ENCODE assay signal across 8 mouse cellular contexts in genomic region chr6:31596346-31597135, GRCm38 (mm10). TPM values are rescaled to one million over a fixed set of nuclear protein-coding genes. Genes with fewer than 3 reads are reported as not detected.
DNase-seq lines count a peak whose midpoint lies in the region; ATAC-seq and TF ChIP-seq lines count a peak whose summit lies in the region.

No protein-coding gene starts in this region.

- WGBS in kidney, adult 2 months, result 42% methylated on average over 20 of the region's 20 CpGs
- 7% methylated on average over 20 of the region's 20 CpGs for WGBS in hindbrain, embryonic 14.5 days
- WGBS in midbrain, embryonic 14.5 days, result 3% methylated on average over 20 of the region's 20 CpGs

- H3K9ac ChIP-seq in hindbrain, embryonic 14.5 days, result peak overlapping the region; percentile 51
- H3K9ac ChIP-seq in midbrain, embryonic 14.5 days (replicated peaks; ENCODE audit: low read length), result peak overlapping the region; percentile 13; the same call in 1 of the 2 replicates

- peak; percentile 57 for DNase-seq in kidney, adult 2 months
- DNase-seq in kidney, adult 9 months, result no peak
- peak; percentile 78 for DNase-seq in hindbrain, embryonic 14.5 days (ENCODE audit: low spot score)
- peak; percentile 69 to 89 for DNase-seq in left cerebral cortex, postnatal 10 days (ENCODE audit: extremely low spot score in 1 of 2, low spot score in 2 of 2)
- DNase-seq in midbrain, embryonic 14.5 days, result peak; percentile 88
- DNase-seq in cerebellum, adult 8-10 months, result no peak

- TF ChIP-seq POLR2A in kidney, adult 2 months (IDR thresholded peaks at IDR 0.05; ENCODE audit: low read depth, low read length), result no peak

- no peaks in the 10 kb centered on the region for H3K9me3 ChIP-seq in hindbrain, embryonic 14.5 days (ENCODE audit: control insufficient read depth, low read length)
- no peaks in the 10 kb centered on the region for H3K9me3 ChIP-seq in midbrain, embryonic 14.5 days (ENCODE audit: control insufficient read depth, low read length)

- peak; percentile 72 for ATAC-seq in frontal cortex, adult (ENCODE audit: low TSS enrichment)
- peak; percentile 88 for ATAC-seq in hindbrain, embryonic 14.5 days (ENCODE audit: low FRiP score)
- ATAC-seq in midbrain, embryonic 14.5 days (ENCODE audit: low FRiP score, low TSS enrichment), result peak; percentile 84
- no peak for ATAC-seq in inflammation-experienced regulatory T-cells, adult 6 months

- peak overlapping the region; percentile 34 for H3K4me2 ChIP-seq in hindbrain, embryonic 14.5 days (replicated peaks)
- peak overlapping the region; percentile 20 for H3K4me2 ChIP-seq in midbrain, embryonic 14.5 days (ENCODE audit: low read length)

- intact Hi-C loops in left cerebral cortex, postnatal 10 days (cut with DNase I), result no loop called here

- peaks cover 5% of the 10 kb centered on the region for H3K4me1 ChIP-seq in kidney, adult 2 months (ENCODE audit: control insufficient read depth, insufficient read depth, low read length)
- peaks cover 19% of the 10 kb centered on the region for H3K4me1 ChIP-seq in hindbrain, embryonic 14.5 days (replicated peaks; ENCODE audit: control insufficient read depth, insufficient read depth, low read length)
- peaks cover 22% of the 10 kb centered on the region for H3K4me1 ChIP-seq in midbrain, embryonic 14.5 days (ENCODE audit: control insufficient read depth, insufficient read depth, low read length)

- H3K27me3 ChIP-seq in kidney, adult 2 months (replicated peaks; ENCODE audit: control insufficient read depth, insufficient read depth, low read length), result no peaks in the 10 kb centered on the region
- no peaks in the 10 kb centered on the region for H3K27me3 ChIP-seq in hindbrain, embryonic 14.5 days (ENCODE audit: control insufficient read depth, insufficient read depth, low read length)
- H3K27me3 ChIP-seq in midbrain, embryonic 14.5 days (ENCODE audit: control insufficient read depth, insufficient read depth, low read length), result no peaks in the 10 kb centered on the region

- no peaks in the 10 kb centered on the region for H3K36me3 ChIP-seq in kidney, adult 2 months (ENCODE audit: control insufficient read depth, insufficient read depth, low read length)
- no peaks in the 10 kb centered on the region for H3K36me3 ChIP-seq in hindbrain, embryonic 14.5 days (replicated peaks; ENCODE audit: control insufficient read depth, insufficient read depth)
- H3K36me3 ChIP-seq in midbrain, embryonic 14.5 days (ENCODE audit: control insufficient read depth, insufficient read depth, low read length), result no peaks in the 10 kb centered on the region

- peak overlapping the region; percentile 76 for H3K27ac ChIP-seq in kidney, adult 2 months (ENCODE audit: insufficient read depth, low read depth, low read length)
- peak overlapping the region; percentile 86 for H3K27ac ChIP-seq in hindbrain, embryonic 14.5 days
- H3K27ac ChIP-seq in midbrain, embryonic 14.5 days (replicated peaks; ENCODE audit: low read depth, low read length), result peak overlapping the region; percentile 85

- no peak for TF ChIP-seq CTCF in kidney, adult 2 months (conservative IDR thresholded peaks at IDR 0.05; ENCODE audit: insufficient read depth, insufficient read length, low read depth, low read length)

- H3K4me3 ChIP-seq in kidney, adult 2 months (ENCODE audit: insufficient read depth, low read depth, low read length), result no peak overlapping the region
- H3K4me3 ChIP-seq in hindbrain, embryonic 14.5 days (replicated peaks; ENCODE audit: low read length), result no peak overlapping the region
- H3K4me3 ChIP-seq in midbrain, embryonic 14.5 days (replicated peaks; ENCODE audit: low read depth, low read length), result no peak overlapping the region

RNA-seq across cellular contexts. Expression of gene Podxl, which starts 32.8 kb away (rescaled TPM):
- polyA plus RNA-seq in kidney, adult 2 months (2012; rRNA removed), result 137 and 149 TPM in 2 replicates
- 8.7 and 9.8 TPM in 2 replicates for polyA plus RNA-seq in hindbrain, embryonic 14.5 days (2014; fragmentation: Nextera tagmentation; extraction: Ambion mirVana)
- total RNA-seq in left cerebral cortex, postnatal 10 days (2021), result 10 to 100 TPM; 13.3 to 15.7 TPM
- polyA plus RNA-seq in midbrain, embryonic 14.5 days (2014; fragmentation: Nextera tagmentation; extraction: Ambion mirVana), result 6.7 and 10.3 TPM in 2 replicates
- polyA plus RNA-seq in inflammation-experienced regulatory T-cells, adult 6 months (2017; shearing (Covaris generic)), result under 1 TPM; 0.06 to 0.38 (median 0.11) TPM

Comparison
In these comparisons a context has a peak if more than half of its experiments do, and no peak if none do; other contexts are left out.
1. DNase-seq: peak in kidney, adult 2 months (single experiment), hindbrain, embryonic 14.5 days (single experiment), left cerebral cortex, postnatal 10 days (2 of 2) and midbrain, embryonic 14.5 days (single experiment); none in kidney, adult 9 months (single experiment) and cerebellum, adult 8-10 months (single experiment).
2. RNA of gene Podxl, which starts 32.8 kb away (polyA plus RNA-seq): 137 to 149 TPM in kidney, adult 2 months; 6.7 to 10.3 TPM in midbrain, embryonic 14.5 days, 8.7 to 9.8 TPM in hindbrain, embryonic 14.5 days and 0.06 to 0.38 TPM in inflammation-experienced regulatory T-cells, adult 6 months; every median in the first group is over 10 times any median in the second.
3. Peak in every context shown above with its lines, with median percentiles within 50 percentile points of each other: H3K27ac ChIP-seq.